Mouse (Mus musculus): ENCODE measurements around the gene Scn2b. TPM values are rescaled to one million over a fixed set of nuclear protein-coding genes. Genes with fewer than 3 reads are reported as not detected.

Gene Scn2b
- polyA plus RNA-seq, 1 experiment, result 9.8 TPM

DNA sequence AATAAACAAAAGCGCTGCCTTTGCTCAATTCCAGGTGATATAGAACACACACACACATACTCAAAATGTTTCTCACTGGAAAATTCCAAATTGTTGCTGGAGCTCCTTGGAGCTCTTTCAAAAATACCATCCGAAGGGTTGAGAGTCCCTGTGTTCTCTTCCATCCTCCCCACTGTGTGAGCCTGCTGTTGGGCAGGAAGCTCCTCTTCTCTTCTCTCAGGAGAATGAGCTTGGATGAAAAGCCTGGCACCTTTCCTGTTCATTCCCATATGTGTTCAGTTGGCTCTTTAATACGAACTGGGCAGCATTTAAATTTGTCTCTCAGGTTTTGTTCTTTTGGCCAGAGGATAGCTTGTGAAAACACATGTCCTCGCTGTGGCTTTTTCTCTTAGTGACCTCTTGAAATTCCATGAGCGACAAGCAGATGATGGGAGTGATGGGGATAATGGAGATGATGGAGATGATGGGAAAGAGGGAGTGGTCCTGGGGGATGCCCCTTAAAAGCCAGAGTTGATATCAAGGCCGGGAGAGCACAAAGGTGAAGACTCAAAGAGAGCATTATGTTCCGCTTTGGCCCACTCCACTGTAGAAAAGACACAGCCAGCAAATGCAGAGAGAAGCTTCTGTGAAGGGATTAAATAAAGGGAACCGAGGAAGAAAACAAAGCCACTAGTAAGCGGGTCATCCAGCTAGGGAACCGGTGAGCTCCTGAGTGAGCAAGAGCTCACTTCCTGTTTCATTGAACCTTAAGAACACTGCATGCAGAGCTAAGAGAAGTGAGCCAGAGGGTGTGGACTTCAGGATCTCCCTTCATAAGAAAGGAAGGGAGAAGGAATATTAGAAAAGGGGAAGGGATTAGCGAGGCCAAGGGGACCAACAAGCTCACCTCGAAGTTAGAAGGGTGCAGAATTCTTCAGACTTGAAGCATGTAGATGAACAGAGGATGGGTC, 31.6 kb upstream of the Scn2b start:
- Histone ChIP-seq H3K36me3 (ENCODE audit: control insufficient read depth, insufficient read depth, low read length) (no peaks in the 10 kb centered on the region), H3K27ac (ENCODE audit: control insufficient read depth, insufficient read depth, low read length) (no peak overlapping the region), H3K27me3 (ENCODE audit: control insufficient read depth, insufficient read depth, low read length) (no peaks in the 10 kb centered on the region), H3K4me3 (ENCODE audit: control insufficient read depth, insufficient read depth, low read length) (no peak overlapping the region), H3K4me1 (replicated peaks; ENCODE audit: control insufficient read depth, insufficient read depth, low read length) (peaks cover 21% of the 10 kb centered on the region)
- 70% methylated on average over 12 of the region's 12 CpGs for WGBS
- DNase-seq, result no peak
- no peak for TF ChIP-seq CTCF (IDR thresholded peaks at IDR 0.05; ENCODE audit: borderline replicate concordance, control insufficient read depth, extremely low read depth, insufficient read depth, low read length, poor library complexity)
- no peak for TF ChIP-seq POLR2A (IDR thresholded peaks at IDR 0.05; ENCODE audit: control insufficient read depth, extremely low read depth, insufficient read depth, low read length, poor library complexity)

DNA sequence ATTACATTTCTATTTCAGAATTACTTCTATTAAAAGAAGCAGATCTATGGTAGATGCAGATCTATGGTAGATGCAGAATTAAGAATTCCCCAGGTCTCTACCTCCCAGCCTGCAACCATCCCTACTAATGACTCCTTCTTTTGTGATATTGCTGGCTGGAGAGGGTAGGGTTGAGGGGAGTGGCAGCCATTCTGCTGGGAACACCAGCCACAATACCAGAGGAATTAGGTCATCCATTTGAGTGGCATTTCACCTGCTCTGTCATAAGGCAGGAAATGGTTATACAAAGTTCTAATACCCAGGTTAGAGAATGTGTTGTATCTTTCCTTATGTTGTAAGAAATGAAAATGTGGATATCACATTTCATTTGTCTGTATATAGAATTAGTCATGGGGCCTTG, 29.5 kb upstream of the Scn2b start:
- no peak for DNase-seq
- H3K27ac ChIP-seq (ENCODE audit: control insufficient read depth, insufficient read depth, low read length), result no peak overlapping the region
- no peaks in the 10 kb centered on the region for H3K36me3 ChIP-seq (ENCODE audit: control insufficient read depth, insufficient read depth, low read length)
- H3K4me1 ChIP-seq (replicated peaks; ENCODE audit: control insufficient read depth, insufficient read depth, low read length), result peaks cover 27% of the 10 kb centered on the region
- H3K4me3 ChIP-seq (ENCODE audit: control insufficient read depth, insufficient read depth, low read length), result no peak overlapping the region
- no peaks in the 10 kb centered on the region for H3K27me3 ChIP-seq (ENCODE audit: control insufficient read depth, insufficient read depth, low read length)
- TF ChIP-seq POLR2A (IDR thresholded peaks at IDR 0.05; ENCODE audit: control insufficient read depth, extremely low read depth, insufficient read depth, low read length, poor library complexity), result no peak
- no peak for TF ChIP-seq CTCF (IDR thresholded peaks at IDR 0.05; ENCODE audit: borderline replicate concordance, control insufficient read depth, extremely low read depth, insufficient read depth, low read length, poor library complexity)

DNA sequence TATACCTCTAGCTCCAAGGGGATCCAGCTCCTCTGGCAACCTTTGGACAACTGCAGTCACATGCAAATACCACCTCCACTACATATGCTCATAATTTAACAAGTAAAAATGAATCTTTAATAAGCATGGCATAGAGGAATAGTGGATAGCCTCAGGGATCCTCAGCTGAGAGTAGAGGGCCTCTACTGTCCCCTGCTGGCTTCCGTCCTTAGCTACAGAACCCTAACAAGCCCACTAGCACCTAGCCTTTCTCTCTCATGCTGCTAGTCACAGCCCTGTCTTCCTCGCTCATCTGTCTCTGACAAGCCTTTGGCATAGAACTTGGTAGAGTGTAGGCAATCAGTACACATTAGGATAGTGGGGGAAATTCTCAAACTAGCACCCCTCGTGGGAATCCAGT, 26.8 kb upstream of the Scn2b start:
- no peak for DNase-seq
- no peak for TF ChIP-seq POLR2A (IDR thresholded peaks at IDR 0.05; ENCODE audit: control insufficient read depth, extremely low read depth, insufficient read depth, low read length, poor library complexity)
- no peak for TF ChIP-seq CTCF (IDR thresholded peaks at IDR 0.05; ENCODE audit: borderline replicate concordance, control insufficient read depth, extremely low read depth, insufficient read depth, low read length, poor library complexity)
- Histone ChIP-seq H3K4me1 (replicated peaks; ENCODE audit: control insufficient read depth, insufficient read depth, low read length) (peaks cover 23% of the 10 kb centered on the region), H3K27ac (ENCODE audit: control insufficient read depth, insufficient read depth, low read length) (no peak overlapping the region), H3K36me3 (ENCODE audit: control insufficient read depth, insufficient read depth, low read length) (no peaks in the 10 kb centered on the region), H3K27me3 (ENCODE audit: control insufficient read depth, insufficient read depth, low read length) (no peaks in the 10 kb centered on the region), H3K4me3 (ENCODE audit: control insufficient read depth, insufficient read depth, low read length) (no peak overlapping the region)
- WGBS, result 90% methylated on average over 3 of the region's 3 CpGs

DNA sequence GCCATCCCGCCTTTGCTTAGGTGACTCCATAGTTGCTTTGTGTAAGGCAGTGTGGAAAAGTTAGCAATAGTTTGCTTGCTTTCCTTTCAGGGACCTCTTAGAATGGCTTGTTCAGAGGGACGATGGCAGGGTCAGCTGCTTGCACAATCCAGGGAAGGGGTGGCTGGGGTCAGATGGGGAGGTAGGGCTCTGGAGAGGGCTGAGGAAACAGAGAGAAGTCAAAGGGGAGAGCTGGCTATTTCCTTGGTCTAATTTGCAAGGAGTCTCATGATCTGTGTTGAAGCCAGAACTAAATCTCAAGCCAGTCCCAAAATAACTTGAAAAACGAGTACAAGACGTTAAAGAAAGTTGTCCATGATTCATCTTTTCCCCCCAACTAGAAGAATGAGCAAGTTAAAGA, 24.9 kb upstream of the Scn2b start:
- H3K4me1 ChIP-seq (replicated peaks; ENCODE audit: control insufficient read depth, insufficient read depth, low read length), result peaks cover 17% of the 10 kb centered on the region
- H3K27me3 ChIP-seq (ENCODE audit: control insufficient read depth, insufficient read depth, low read length), result no peaks in the 10 kb centered on the region
- 57% methylated on average over 4 of the region's 4 CpGs for WGBS
- TF ChIP-seq POLR2A (IDR thresholded peaks at IDR 0.05; ENCODE audit: control insufficient read depth, extremely low read depth, insufficient read depth, low read length, poor library complexity), result no peak
- no peak for TF ChIP-seq CTCF (IDR thresholded peaks at IDR 0.05; ENCODE audit: borderline replicate concordance, control insufficient read depth, extremely low read depth, insufficient read depth, low read length, poor library complexity)
- H3K36me3 ChIP-seq (ENCODE audit: control insufficient read depth, insufficient read depth, low read length), result no peaks in the 10 kb centered on the region
- H3K4me3 ChIP-seq (ENCODE audit: control insufficient read depth, insufficient read depth, low read length), result no peak overlapping the region
- peak overlapping the region; percentile 1; the same call in 1 of the 2 replicates for H3K27ac ChIP-seq (ENCODE audit: control insufficient read depth, insufficient read depth, low read length)
- no peak for DNase-seq

DNA sequence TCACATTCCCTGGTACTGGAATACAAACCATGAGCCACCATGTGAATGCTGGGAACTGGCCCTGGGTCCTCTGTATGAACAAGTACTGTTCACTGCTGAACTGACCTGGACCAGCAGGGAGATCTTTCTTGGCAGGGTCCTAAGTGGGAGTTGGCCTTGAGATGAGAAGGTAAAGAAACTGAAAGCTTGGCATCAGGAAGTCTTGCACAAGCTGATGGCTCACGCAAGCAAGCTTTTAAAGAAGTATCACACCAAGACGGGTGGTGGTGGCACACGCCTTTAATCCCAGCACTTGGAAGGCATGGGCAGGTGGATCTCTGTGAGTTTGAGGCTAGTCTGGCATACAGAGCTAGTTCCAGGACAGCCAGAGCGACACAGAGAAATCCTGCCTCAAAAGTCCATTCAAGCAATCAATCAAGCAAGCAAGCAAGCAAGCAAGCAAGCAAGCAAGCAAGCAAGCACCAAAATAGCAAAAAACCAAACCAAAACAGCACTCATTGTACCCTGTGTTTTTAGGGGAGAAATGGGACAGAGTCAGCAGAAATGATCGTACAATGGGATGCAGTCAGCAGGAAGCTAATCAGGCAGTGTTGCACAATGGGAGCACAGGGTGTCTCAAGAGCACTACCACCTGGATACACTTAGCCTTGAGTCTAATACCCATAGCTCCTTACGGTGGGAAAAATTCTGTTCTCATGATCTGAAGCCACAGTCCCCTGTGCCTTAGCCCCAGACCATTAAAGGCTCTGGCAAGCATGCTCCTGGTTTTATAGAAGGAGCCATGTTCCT, 22.2 kb upstream of the Scn2b start:
- H3K27ac ChIP-seq (ENCODE audit: control insufficient read depth, insufficient read depth, low read length), result no peak overlapping the region
- peaks cover 37% of the 10 kb centered on the region for H3K4me1 ChIP-seq (replicated peaks; ENCODE audit: control insufficient read depth, insufficient read depth, low read length)
- H3K27me3 ChIP-seq (ENCODE audit: control insufficient read depth, insufficient read depth, low read length), result no peaks in the 10 kb centered on the region
- TF ChIP-seq POLR2A (IDR thresholded peaks at IDR 0.05; ENCODE audit: control insufficient read depth, extremely low read depth, insufficient read depth, low read length, poor library complexity) (no peak), CTCF (IDR thresholded peaks at IDR 0.05; ENCODE audit: borderline replicate concordance, control insufficient read depth, extremely low read depth, insufficient read depth, low read length, poor library complexity) (no peak)
- H3K36me3 ChIP-seq (ENCODE audit: control insufficient read depth, insufficient read depth, low read length), result no peaks in the 10 kb centered on the region
- no peak overlapping the region for H3K4me3 ChIP-seq (ENCODE audit: control insufficient read depth, insufficient read depth, low read length)
- WGBS, result 64% methylated on average over 6 of the region's 6 CpGs
- no peak for DNase-seq

DNA sequence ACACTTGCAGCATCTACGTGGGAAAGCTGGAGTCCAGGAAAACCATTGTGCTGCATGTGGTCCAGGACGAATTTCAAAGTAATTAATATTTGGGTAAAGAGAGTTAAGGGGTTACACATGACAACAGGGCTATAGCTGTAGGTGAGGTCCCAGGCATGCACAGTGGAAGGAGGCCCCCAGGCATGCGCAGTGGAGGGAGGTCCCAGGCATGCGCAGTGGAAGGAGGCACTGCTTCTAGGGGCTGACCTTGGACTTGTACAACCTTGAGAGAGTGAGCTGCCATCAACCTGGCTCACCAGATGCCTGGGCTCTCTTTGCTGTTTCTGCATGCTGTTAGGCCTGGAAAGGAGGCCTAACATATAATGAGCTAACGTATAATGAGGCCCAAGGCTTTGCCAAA, 19.7 kb upstream of the Scn2b start:
- Histone ChIP-seq H3K27me3 (ENCODE audit: control insufficient read depth, insufficient read depth, low read length) (no peaks in the 10 kb centered on the region), H3K36me3 (ENCODE audit: control insufficient read depth, insufficient read depth, low read length) (no peaks in the 10 kb centered on the region), H3K4me3 (ENCODE audit: control insufficient read depth, insufficient read depth, low read length) (no peak overlapping the region), H3K4me1 (replicated peaks; ENCODE audit: control insufficient read depth, insufficient read depth, low read length) (peaks cover 31% of the 10 kb centered on the region), H3K27ac (ENCODE audit: control insufficient read depth, insufficient read depth, low read length) (no peak overlapping the region)
- no peak for TF ChIP-seq POLR2A (IDR thresholded peaks at IDR 0.05; ENCODE audit: control insufficient read depth, extremely low read depth, insufficient read depth, low read length, poor library complexity)
- no peak for TF ChIP-seq CTCF (IDR thresholded peaks at IDR 0.05; ENCODE audit: borderline replicate concordance, control insufficient read depth, extremely low read depth, insufficient read depth, low read length, poor library complexity)
- WGBS, result 90% methylated on average over 5 of the region's 5 CpGs
- no peak for DNase-seq
